Mouse (Mus musculus): ENCODE data around the gene Vmn1r21. TPM values are rescaled to one million over a fixed set of nuclear protein-coding genes. Genes with fewer than 3 reads are reported as not detected.
"Not testable (repeated sequence)": the region's sequence is repeated elsewhere in the genome, so short reads cannot be mapped to it uniquely, and the experiment has no call there.

The Vmn1r21 gene
- polyA plus RNA-seq (2012; fragmentation: generic; extraction: Trizol): not detected

GRCm38 (mm10) chr6:57850286-57850685 lies at the start of gene Vmn1r21:
Vmn1r21 (minus strand) TSS chr6:57850343.
- no peaks in the 10 kb centered on the region for H3K27me3 ChIP-seq (ENCODE audit: control insufficient read depth, insufficient read depth, insufficient read length)

GRCm38 (mm10) chr6:57859043-57860042 lies 9.2 kb upstream of the Vmn1r21 start:
- Histone ChIP-seq H3K79me2 (ENCODE audit: control insufficient read depth, insufficient read depth) (no peaks in the 10 kb centered on the region), H3K36me3 (ENCODE audit: control insufficient read depth, insufficient read depth) (no peaks in the 10 kb centered on the region), H3K27me3 (ENCODE audit: control insufficient read depth, insufficient read depth, insufficient read length) (no peaks in the 10 kb centered on the region), H3ac (ENCODE audit: control insufficient read depth, insufficient read length) (no peak overlapping the region), H3K4me2 (ENCODE audit: low read depth) (no peak overlapping the region), H3K4me3 (no peak overlapping the region)
- TF ChIP-seq MAX (IDR thresholded peaks at IDR 0.05; ENCODE audit: low read depth): no peak
- no peak for TF ChIP-seq USF1 (IDR thresholded peaks at IDR 0.05; ENCODE audit: low read depth)
- TF ChIP-seq TCF12 (IDR thresholded peaks at IDR 0.05; ENCODE audit: insufficient read depth, poor library complexity, severe bottlenecking): no peak
- no peak for TF ChIP-seq POLR2A (IDR thresholded peaks at IDR 0.05; ENCODE audit: insufficient read length, low read depth)
- no peak for TF ChIP-seq MYOD1 (IDR thresholded peaks at IDR 0.05; ENCODE audit: control insufficient read depth in 1 of 3, insufficient read length in 2 of 3, low read depth in 2 of 3)

More at GRCm38 (mm10) chr6:57850286-57850685, at the start of gene Vmn1r21:
- H3ac ChIP-seq (ENCODE audit: control insufficient read depth, insufficient read length): no peak within 1 kb of the TSS
- no peak within 1 kb of the TSS for H3K4me3 ChIP-seq
- H3K36me3 ChIP-seq (ENCODE audit: control insufficient read depth, insufficient read depth): no peaks in the 10 kb centered on the region
- no peaks in the 10 kb centered on the region for H3K79me2 ChIP-seq (ENCODE audit: control insufficient read depth, insufficient read depth)
- H3K4me2 ChIP-seq (ENCODE audit: low read depth): no peak within 1 kb of the TSS
- TF ChIP-seq MYOD1 (IDR thresholded peaks at IDR 0.05; ENCODE audit: control insufficient read depth in 1 of 3, insufficient read length in 2 of 3, low read depth in 2 of 3): no peak

GRCm38 (mm10) chr6:57851177-57851576 lies 1.0 kb upstream of the Vmn1r21 start:
- not testable (repeated sequence) for H3K36me3 ChIP-seq (ENCODE audit: control insufficient read depth, insufficient read depth); H3K4me3 ChIP-seq; H3ac ChIP-seq (ENCODE audit: control insufficient read depth, insufficient read length); H3K27me3 ChIP-seq (ENCODE audit: control insufficient read depth, insufficient read depth, insufficient read length); H3K79me2 ChIP-seq (ENCODE audit: control insufficient read depth, insufficient read depth); H3K4me2 ChIP-seq (ENCODE audit: low read depth)

- Histone ChIP-seq H3K4me2 (ENCODE audit: low read depth) (no peak overlapping the region), H3K36me3 (ENCODE audit: control insufficient read depth, insufficient read depth) (no peaks in the 10 kb centered on the region), H3K4me3 (no peak overlapping the region), H3K79me2 (ENCODE audit: control insufficient read depth, insufficient read depth) (no peaks in the 10 kb centered on the region), H3K27me3 (ENCODE audit: control insufficient read depth, insufficient read depth, insufficient read length) (no peaks in the 10 kb centered on the region), H3ac (ENCODE audit: control insufficient read depth, insufficient read length) (no peak overlapping the region)
- no peak for TF ChIP-seq SRF (IDR thresholded peaks at IDR 0.05; ENCODE audit: control insufficient read depth, insufficient read length, low read depth)
- TF ChIP-seq CEBPB (IDR thresholded peaks at IDR 0.05; ENCODE audit: insufficient read depth, poor library complexity, severe bottlenecking): no peak
- no peak for TF ChIP-seq REST (IDR thresholded peaks at IDR 0.05; ENCODE audit: insufficient read depth, insufficient read length)
These were observed 10.3 kb downstream of the Vmn1r21 start for GRCm38 (mm10) chr6:57839693-57840408.

GRCm38 (mm10) chr6:57825259-57825715 lies 24.9 kb downstream of the Vmn1r21 start:
- Histone ChIP-seq H3K4me3 (peak overlapping the region; percentile 60), H3K79me2 (ENCODE audit: control insufficient read depth, insufficient read depth) (peaks cover 13% of the 10 kb centered on the region), H3K4me2 (ENCODE audit: low read depth) (peak overlapping the region; percentile 82), H3K36me3 (ENCODE audit: control insufficient read depth, insufficient read depth) (no peaks in the 10 kb centered on the region), H3ac (ENCODE audit: control insufficient read depth, insufficient read length) (peak overlapping the region; percentile 85), H3K27me3 (ENCODE audit: control insufficient read depth, insufficient read depth, insufficient read length) (no peaks in the 10 kb centered on the region)
- TF ChIP-seq POLR2A (IDR thresholded peaks at IDR 0.05; ENCODE audit: insufficient read length, low read depth): no peak
- TF ChIP-seq MAX (IDR thresholded peaks at IDR 0.05; ENCODE audit: low read depth): no peak
- no peak for TF ChIP-seq CEBPB (IDR thresholded peaks at IDR 0.05; ENCODE audit: insufficient read depth, poor library complexity, severe bottlenecking)
- no peak for TF ChIP-seq MYOG (IDR thresholded peaks at IDR 0.05; ENCODE audit: control insufficient read depth in 1 of 3, insufficient read depth in 1 of 3, insufficient read length in 2 of 3, low read depth in 2 of 3)
- TF ChIP-seq TCF12 (IDR thresholded peaks at IDR 0.05; ENCODE audit: insufficient read depth, poor library complexity, severe bottlenecking): no peak
- no peak for TF ChIP-seq E2F4 (IDR thresholded peaks at IDR 0.05; ENCODE audit: insufficient read depth)
- no peak for TF ChIP-seq POLR2AphosphoS2 (IDR thresholded peaks at IDR 0.05; ENCODE audit: insufficient read length, low read depth)
- TF ChIP-seq SRF (IDR thresholded peaks at IDR 0.05; ENCODE audit: control insufficient read depth, insufficient read length, low read depth): no peak
- TF ChIP-seq REST (IDR thresholded peaks at IDR 0.05; ENCODE audit: insufficient read depth, insufficient read length): no peak
- no peak for TF ChIP-seq USF1 (IDR thresholded peaks at IDR 0.05; ENCODE audit: low read depth)
- no peak for TF ChIP-seq TCF3 (IDR thresholded peaks at IDR 0.05; ENCODE audit: insufficient read length, low read depth)
- TF ChIP-seq MYOD1 (IDR thresholded peaks at IDR 0.05; ENCODE audit: control insufficient read depth in 1 of 3, insufficient read length in 2 of 3, low read depth in 2 of 3): no peak
